Mouse (Mus musculus) kidney, postnatal 14 days (tissue): ENCODE data around the gene Ldb3.

Source experiments
- DNase-seq: peaks from one replicate; pipeline ENCODE4 v3.0.0; 2022; ENCODE audit warnings: mixed read lengths

The Ldb3 gene

DNA sequence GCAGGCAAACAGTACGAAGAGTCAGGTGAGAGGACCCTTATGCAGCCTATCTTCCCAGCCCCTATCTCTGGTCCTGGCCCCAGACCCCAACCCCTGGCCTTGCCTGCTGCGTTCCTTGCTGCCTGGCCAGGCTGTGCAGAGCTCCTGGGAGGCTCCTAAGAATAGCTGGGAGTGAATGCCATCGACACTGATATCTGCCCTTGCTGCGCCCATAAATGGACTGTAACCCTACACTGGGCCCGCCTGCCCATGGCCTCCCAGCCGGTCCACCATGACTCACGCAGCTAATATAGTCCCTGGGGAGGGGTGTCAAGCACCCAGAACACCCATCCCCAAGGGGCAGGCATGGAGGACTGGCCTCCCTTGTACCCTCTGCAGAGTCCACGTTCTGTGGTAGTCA, at the start of gene Ldb3:
Gene Ldb3 (minus strand): TSS at position 185 of the 400 bp plus-strand sequence.
- no peak for DNase-seq

GRCm38 (mm10) chr14:34635721-34636120, 47.2 kb upstream of the Ldb3 start:
- DNase-seq = no peak

DNA sequence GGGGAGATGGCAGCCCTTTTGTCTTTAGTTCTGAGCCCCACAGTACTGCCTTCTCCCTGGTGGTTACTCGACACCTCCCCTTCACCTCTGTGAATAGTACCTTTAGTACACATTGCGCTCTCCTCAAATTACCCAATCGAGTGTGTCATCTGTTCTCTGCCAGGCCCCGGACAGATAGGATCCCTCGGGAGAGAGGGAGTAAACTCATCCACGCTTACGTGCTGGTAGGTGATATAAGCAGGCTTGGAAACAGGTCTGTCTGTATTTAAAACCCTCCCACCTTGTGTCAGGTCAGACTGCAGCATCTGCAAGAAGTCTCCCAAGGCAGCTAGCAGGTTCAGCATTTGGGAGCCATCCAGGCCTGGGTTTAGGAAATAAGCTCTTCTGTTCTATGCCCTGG, 46.7 kb upstream of the Ldb3 start:
- no peak for DNase-seq

GRCm38 (mm10) chr14:34632722-34633448, 44.4 kb upstream of the Ldb3 start:
- no peak for DNase-seq

DNA sequence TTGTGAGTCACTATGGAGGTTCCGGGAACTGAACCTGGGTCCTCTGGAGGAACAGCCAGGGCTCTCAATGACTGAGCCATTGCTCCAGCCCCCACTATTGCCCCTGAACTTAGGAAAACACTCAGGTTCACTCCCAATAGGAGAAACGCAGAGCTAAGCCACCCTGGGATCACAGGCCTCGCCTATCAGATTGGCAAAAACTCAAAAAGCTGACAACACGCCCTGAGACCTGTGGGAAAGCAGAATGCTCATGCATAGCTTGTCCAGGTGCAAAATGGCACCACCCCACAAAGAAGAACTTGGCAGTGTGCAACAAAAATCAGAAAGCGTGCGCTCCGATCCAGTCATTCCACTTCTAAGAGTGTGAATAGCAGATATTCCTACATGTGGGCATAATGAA, 38.3 kb upstream of the Ldb3 start:
- no peak for DNase-seq

DNA sequence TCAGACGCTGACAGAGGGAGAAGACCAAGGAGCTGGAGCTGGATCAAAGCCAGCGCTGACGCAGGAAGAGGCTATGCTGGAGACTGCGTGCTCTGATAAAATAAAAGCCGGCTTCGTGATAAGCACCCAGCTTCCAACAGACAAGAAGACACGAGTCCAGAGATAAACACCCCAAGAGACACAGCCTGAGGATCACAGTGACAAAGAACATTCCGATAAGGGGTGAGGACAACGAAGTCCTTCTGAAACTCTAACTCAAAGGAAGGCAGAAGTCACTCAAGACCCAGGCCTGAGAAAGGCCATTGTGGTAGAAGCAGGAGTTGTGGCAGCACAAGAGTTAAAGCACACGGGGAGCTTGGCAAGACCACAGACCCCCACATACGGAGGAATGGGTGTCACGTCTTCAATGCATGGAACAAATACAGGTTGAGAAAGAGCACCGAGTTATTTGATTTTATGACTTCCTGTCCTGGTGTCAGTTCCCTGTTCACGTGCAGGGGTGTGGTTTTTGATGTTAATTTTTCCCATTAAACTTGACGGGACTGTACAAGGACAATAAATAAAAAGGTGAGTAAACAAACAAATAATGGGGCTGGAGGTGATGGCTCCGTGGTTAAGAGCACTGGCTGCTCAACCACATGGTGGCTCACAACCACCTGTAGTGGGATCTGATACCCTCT, 35.2 kb upstream of the Ldb3 start:
- no peak for DNase-seq

DNA sequence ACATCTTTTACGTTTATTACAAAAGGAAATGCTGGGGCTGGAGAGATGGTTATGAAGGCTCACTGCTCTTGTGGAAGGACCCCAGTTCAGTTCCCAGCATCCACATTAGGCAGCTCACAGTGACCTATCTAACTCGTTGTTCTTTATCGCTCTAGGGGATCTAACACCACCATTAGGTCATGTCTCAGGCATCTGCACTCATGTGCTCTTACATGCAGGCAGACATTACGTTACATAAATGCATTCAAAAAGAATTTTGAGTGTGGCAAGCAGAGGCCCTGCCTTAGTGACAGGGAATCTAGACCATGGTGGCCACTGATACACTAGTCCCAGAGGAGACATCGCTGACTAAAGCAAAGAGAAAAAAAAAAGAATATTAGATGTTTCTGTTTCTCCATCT, 34.6 kb upstream of the Ldb3 start:
- no peak for DNase-seq

GRCm38 (mm10) chr14:34620611-34621376, 32.3 kb upstream of the Ldb3 start:
- peak; percentile 61 for DNase-seq

DNA sequence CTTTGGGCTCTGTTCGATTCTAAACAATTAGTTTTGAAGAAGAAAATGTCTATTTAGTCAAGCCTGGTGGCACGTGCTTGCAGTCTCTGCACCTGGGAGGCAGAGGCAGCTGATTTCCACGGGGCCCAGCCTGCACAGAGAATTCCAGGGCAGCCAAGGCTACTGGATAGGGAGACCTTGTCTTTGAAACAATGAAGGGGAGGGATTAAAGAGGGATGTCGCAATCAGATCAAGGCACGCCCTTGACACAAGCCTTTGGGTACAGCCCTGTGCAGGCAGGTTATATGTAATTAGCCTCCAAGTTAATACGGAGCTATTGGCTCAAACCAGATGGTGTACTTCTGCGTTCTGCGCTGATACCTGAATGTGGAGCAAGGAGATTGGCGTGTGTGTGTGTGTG, 30.3 kb upstream of the Ldb3 start:
- DNase-seq = no peak

DNA sequence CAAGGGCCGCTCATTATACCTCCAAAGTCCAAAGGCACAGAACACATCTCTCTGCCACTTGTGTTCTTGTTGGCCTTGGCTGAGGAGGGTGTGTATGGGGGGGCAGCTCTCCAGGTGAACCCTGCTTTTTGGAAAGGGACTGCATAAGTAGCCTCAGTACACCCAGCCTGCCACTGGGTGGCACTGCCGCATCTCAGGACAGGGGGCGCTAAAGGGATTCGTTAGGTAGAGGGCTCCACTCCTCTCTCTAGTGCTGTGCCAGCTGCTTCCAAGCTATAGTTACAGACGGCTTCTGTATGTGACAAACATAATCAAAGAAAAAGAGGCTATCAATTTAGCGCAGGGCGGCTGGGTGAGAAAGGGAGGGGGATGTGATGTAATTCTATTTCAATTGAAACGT, 28.3 kb upstream of the Ldb3 start:
- DNase-seq = peak; percentile 85

DNA sequence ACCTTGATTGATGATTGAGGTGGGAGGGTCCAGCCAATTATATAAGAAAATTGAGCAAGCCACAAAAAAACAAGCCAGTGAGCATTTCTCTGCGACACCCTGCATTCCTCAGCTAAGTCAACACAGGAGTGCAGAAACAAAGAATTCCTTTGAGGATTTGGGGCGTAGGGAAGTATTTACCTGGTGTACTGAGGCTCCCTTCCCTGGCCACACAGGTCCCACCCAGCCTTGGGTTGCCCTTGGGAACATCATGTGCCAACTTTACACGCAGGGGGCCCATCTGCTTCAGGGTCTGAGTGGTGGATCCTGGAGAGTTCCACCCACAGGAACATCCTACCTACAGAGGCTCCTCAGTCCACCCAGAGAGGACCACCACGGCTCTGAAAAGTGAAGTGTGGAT, 27.1 kb upstream of the Ldb3 start:
- DNase-seq = no peak

DNA sequence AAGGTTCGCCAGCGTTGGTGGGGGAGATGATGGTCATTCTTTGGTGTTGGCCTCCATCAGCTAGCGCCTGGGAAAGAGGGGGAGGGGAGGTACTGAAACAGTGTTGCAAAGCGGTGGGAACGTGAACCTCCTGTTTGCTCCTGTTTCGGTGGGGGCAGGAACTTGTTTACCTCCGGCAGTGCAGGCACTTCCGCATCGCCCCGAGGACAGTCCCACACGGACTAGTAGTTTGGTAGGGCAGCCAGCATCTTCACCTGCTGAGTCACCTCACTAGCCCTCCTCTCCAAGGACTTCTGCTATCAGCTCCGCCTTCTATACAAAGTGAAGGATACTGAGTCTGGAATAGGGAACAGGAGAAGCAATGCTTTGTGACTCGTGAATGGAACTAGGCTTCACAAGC, 26.6 kb upstream of the Ldb3 start:
- DNase-seq = no peak

- DNase-seq = no peak
Measured at GRCm38 (mm10) chr14:34614551-34614950, 26.1 kb upstream of the Ldb3 start.

DNA sequence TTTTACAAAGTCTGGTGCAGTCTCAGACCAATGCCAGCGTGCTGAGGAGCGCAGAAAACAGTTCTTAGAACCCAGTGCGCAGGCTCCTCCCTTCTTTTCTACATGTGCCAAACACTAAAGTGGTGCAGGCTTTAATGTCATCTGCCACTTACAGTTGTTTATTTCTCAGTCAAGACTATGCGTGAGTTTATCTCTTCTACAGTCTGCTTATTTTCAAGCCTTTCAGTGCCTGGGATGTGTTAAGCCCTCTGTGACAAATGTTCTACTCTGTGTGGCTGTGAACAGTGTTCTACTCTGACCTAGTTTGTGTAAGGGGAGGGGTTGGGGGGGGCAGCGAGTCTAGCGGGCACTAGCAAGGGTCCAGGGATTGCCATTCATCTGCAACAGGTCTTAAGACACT, 25.0 kb upstream of the Ldb3 start:
- no peak for DNase-seq

DNA sequence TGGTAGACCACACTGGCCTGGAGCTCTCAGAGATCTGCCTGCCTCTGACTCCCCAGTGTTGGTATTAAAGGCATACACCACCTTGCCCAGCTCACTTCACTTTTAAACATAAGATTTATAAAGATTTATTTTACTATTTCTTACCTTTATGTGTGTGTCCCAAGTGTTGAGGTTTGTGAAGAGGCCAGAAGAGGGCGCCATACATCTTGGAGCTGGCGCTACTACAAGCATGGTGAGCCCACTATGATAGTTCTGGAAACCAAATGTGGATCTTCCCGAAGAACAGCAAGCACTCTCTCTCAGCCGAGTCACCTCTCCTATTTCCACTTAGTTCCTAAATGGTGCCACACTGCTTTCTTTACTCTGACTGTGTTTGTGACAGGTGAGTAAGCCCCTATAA, 23.7 kb upstream of the Ldb3 start:
- DNase-seq = no peak

DNA sequence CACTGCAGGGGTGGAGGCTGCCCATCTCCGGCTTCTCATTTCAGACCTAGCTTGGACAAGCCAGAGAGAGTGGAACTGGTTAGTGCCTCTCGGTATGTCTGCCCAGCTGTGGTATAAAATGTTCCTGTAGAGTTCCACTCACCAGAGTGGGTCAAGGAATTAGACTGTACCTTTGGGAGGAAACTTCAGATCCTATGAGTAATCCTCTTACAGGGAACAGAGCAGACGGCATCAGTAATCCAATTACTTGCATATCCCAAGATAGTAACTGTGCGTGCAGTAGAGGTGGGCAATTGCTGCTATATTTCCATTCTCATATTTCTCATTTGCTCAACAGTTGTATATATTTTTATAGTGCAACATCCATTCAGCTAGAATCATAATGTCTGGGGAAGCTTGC, 23.1 kb upstream of the Ldb3 start:
- no peak for DNase-seq

DNA sequence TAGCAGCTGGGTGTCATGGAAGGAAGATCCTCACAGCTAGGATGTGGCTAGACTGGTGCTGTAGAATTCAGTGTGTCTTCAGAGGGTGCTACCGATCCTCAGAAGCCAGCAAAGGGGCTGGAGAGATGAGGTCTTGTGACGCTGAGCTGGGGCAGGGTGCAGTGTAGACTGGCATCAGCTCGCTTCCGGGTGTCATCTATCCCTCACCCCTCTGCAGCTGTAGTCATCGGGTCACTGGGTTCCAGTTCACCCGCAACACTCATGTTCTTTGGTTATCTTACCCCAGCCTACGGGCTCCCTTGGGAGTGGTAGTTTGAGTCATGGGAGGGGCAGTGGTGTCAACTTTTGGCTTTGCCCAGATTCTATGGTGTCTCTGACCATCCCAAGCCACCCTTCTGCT, 13.4 kb upstream of the Ldb3 start:
- DNase-seq = no peak

DNA sequence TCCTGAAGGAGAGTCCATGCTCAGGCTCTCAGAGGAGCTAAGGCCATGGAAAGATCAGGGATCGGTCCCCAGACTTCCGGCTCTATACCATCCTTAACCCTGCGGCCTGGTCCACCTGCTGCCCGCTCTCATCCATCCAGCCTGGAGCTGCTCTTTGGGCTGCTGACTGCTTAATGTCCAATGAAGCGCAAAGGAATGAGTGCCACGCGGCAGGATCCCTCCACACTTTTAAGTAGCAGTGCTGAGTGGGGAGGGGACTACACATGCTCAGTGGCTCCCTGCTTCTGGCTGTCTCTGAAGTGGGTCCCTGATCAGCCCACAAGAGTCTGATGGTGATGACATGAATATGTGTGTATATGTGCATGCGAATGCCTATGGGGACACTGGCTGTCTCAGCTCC, 11.5 kb upstream of the Ldb3 start, which contains the start of gene Opn4:
Gene Opn4 (minus strand): TSS at position 202 of the 400 bp plus-strand sequence.
- DNase-seq = no peak

DNA sequence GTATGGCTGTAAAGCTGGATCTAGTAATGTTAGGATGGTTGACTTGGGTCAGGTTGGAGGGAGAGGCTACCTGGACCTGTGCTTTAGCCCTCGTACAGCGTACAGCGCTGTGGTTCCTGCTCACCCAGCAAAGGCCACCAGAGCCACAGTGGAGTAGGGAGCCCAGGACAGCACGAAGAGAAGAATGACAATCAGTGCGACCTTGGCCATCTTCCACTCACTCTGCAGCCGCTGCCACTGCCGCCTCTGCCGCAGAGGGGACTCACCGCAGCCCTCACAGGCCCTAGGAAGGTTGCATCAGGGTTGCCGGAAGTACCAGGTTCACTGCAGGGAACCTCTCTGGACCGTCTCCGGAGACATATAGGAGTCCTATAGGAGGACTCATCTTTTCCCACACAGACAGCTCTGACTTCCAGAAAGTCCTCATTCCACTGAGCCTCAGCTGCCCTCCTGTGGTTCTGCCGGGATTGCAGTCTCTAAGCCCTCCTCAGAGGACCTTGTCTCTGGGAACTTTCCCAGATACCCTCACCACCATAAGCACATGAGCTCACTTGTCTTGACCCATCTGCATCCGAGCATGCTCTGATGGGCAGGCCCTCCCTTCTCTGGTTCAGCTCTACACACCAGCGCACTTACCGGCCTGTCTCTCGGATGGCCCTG, 7.2 kb upstream of the Ldb3 start:
- DNase-seq = no peak

DNA sequence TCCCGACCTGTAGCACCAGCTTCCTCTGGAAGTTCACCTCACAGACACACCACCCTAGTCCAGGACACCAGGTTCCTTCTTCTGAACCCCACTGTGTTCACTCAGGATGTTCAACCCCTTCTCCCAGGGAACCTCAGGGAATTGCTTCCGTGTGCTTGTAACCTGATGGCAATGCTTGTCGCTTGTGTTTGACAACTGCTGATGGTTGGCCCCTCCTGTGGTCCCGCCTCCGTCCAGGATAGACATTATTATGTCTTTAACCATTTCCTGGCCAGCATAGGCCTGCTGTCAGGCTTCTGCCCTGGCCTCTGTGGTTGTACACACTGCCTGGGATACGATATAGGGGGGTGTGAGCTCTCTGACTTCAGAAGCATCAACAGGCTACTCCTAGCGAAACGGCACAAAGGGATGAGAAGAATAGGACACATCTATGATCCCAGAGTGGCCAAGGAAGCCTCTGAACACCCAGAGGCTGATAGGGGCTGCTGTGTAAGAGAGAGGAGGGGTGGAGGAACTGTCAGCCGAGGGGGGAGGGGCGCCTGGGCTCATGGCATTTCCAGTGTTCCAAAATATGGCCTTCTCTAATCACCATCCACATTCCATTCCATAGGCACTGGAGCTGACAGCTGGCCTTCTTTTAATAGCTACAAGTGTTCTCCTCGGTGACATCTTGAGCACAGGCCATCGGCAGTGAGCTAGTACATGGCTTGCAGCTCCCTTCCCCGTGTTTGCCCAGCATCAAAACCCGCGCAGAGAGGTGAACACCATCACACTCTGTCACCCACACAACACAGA, 3.5 kb upstream of the Ldb3 start:
- DNase-seq = no peak

GRCm38 (mm10) chr14:34590743-34591675, 2.5 kb upstream of the Ldb3 start:
- DNase-seq = no peak
